In the genomic region with DNA sequence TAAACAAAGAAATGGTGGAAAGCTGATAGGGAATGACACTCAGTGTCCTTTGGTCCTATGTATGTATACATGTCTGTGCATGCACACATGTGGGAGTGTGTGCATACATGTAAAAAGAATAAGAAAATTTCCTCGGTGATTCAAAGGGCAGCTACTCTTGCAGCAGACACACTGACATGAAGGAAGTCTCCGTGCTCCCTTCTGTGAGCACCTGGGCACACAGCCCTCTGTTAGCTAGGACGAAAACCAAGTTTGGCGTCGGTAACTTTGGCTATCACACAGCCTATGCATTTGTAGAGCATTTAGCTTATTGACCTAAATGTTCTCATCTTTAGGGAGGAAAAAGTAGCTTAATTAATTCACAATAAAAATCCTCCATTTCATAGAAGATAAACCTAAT, we compare ENCODE assay signal across 9 mouse cellular contexts.
DNase-seq lines count a peak whose midpoint lies in the region; ATAC-seq and TF ChIP-seq lines count a peak whose summit lies in the region.
"Had no signal": no experiment of that assay in that cellular context is flagged by ENCODE, and none has a peak within 500 bp of the region (broad histone marks: within the 10 kb centered on the region; RNA-seq: fewer than 3 reads in every experiment).

No protein-coding gene starts in this region.

- H3K27ac ChIP-seq in embryonic facial prominence, embryonic 12.5 days: no peak overlapping the region
- H3K27ac ChIP-seq in embryonic facial prominence, embryonic 10.5 days (replicated peaks): no peak overlapping the region
- H3K27ac ChIP-seq in layer of hippocampus, adult 2 months: peak overlapping the region; percentile 32; the same call in 1 of the 2 replicates
- peak overlapping the region; percentile 47; the same call in 1 of the 2 replicates for H3K27ac ChIP-seq in forebrain, postnatal 0 days (ENCODE audit: low read depth, low read length)
- H3K27ac ChIP-seq in midbrain, embryonic 16.5 days (ENCODE audit: low read length): peak overlapping the region; percentile 80
- H3K27ac ChIP-seq: liver, embryonic 15.5 days had no signal

- no peak for TF ChIP-seq CTCF in layer of hippocampus, adult 2 months (conservative IDR thresholded peaks at IDR 0.05)
- TF ChIP-seq CTCF in forebrain, postnatal 0 days (IDR thresholded peaks at IDR 0.05; ENCODE audit: low read depth): no peak

- no peaks in the 10 kb centered on the region for H3K4me1 ChIP-seq in embryonic facial prominence, embryonic 12.5 days
- peaks cover 8% of the 10 kb centered on the region for H3K4me1 ChIP-seq in embryonic facial prominence, embryonic 10.5 days
- H3K4me1 ChIP-seq in forebrain, postnatal 0 days (ENCODE audit: insufficient read depth): no peaks in the 10 kb centered on the region; the same call in 1 of the 2 replicates
- peaks cover 10% of the 10 kb centered on the region for H3K4me1 ChIP-seq in midbrain, embryonic 16.5 days (ENCODE audit: control insufficient read depth, insufficient read depth, low read length)
- H3K4me1 ChIP-seq: liver, embryonic 15.5 days had no signal

- H3K4me2 ChIP-seq in embryonic facial prominence, embryonic 12.5 days (replicated peaks): peak overlapping the region; percentile 63; the same call in 1 of the 2 replicates
- H3K4me2 ChIP-seq in forebrain, postnatal 0 days (ENCODE audit: low read depth): peak overlapping the region; percentile 64
- peak overlapping the region; percentile 88 for H3K4me2 ChIP-seq in midbrain, embryonic 16.5 days (ENCODE audit: low read length)

- no peaks in the 10 kb centered on the region for H3K36me3 ChIP-seq in embryonic facial prominence, embryonic 12.5 days
- no peaks in the 10 kb centered on the region for H3K36me3 ChIP-seq in embryonic facial prominence, embryonic 10.5 days (replicated peaks)
- H3K36me3 ChIP-seq in forebrain, postnatal 0 days (ENCODE audit: insufficient read depth): no peaks in the 10 kb centered on the region
- H3K36me3 ChIP-seq in midbrain, embryonic 16.5 days (ENCODE audit: control insufficient read depth, insufficient read depth, low read length): no peaks in the 10 kb centered on the region
- H3K36me3 ChIP-seq: liver, embryonic 15.5 days had no signal

- WGBS in embryonic facial prominence, embryonic 12.5 days: 86% methylated on average over 5 of the region's 5 CpGs
- WGBS in embryonic facial prominence, embryonic 10.5 days: 86% methylated on average over 5 of the region's 5 CpGs
- WGBS in forebrain, postnatal 0 days: 63% methylated on average over 5 of the region's 5 CpGs
- 58% methylated on average over 5 of the region's 5 CpGs for WGBS in midbrain, embryonic 16.5 days

- H3K4me3 ChIP-seq in embryonic facial prominence, embryonic 12.5 days: no peak overlapping the region
- no peak overlapping the region for H3K4me3 ChIP-seq in embryonic facial prominence, embryonic 10.5 days
- H3K4me3 ChIP-seq in layer of hippocampus, adult 2 months: peak overlapping the region; percentile 50
- peak overlapping the region; percentile 36 for H3K4me3 ChIP-seq in forebrain, postnatal 0 days (ENCODE audit: low read depth, low read length)
- no peak overlapping the region for H3K4me3 ChIP-seq in midbrain, embryonic 16.5 days (ENCODE audit: low read depth, low read length)

- no peaks in the 10 kb centered on the region for H3K9me3 ChIP-seq in embryonic facial prominence, embryonic 12.5 days
- H3K9me3 ChIP-seq in embryonic facial prominence, embryonic 10.5 days: peaks cover 3% of the 10 kb centered on the region; the same call in 1 of the 2 replicates
- no peaks in the 10 kb centered on the region for H3K9me3 ChIP-seq in forebrain, postnatal 0 days (ENCODE audit: low read length)
- H3K9me3 ChIP-seq in midbrain, embryonic 16.5 days (replicated peaks; ENCODE audit: control insufficient read depth, low read length, poor library complexity, severe bottlenecking): no peaks in the 10 kb centered on the region
- H3K9me3 ChIP-seq: liver, embryonic 15.5 days had no signal

- no peaks in the 10 kb centered on the region for H3K27me3 ChIP-seq in embryonic facial prominence, embryonic 12.5 days
- peaks cover 5% of the 10 kb centered on the region; the same call in 1 of the 2 replicates for H3K27me3 ChIP-seq in embryonic facial prominence, embryonic 10.5 days (replicated peaks; ENCODE audit: low read depth, poor library complexity, severe bottlenecking)
- no peaks in the 10 kb centered on the region for H3K27me3 ChIP-seq in forebrain, postnatal 0 days (ENCODE audit: insufficient read depth, low read length)
- H3K27me3 ChIP-seq in midbrain, embryonic 16.5 days (ENCODE audit: control insufficient read depth, insufficient read depth, low read depth, low read length): no peaks in the 10 kb centered on the region

- no peak overlapping the region for H3K9ac ChIP-seq in embryonic facial prominence, embryonic 12.5 days
- H3K9ac ChIP-seq in forebrain, postnatal 0 days: peak overlapping the region; percentile 53; the same call in 1 of the 2 replicates
- peak overlapping the region; percentile 57; the same call in 1 of the 2 replicates for H3K9ac ChIP-seq in midbrain, embryonic 16.5 days (ENCODE audit: low read depth, low read length)
- H3K9ac ChIP-seq: liver, embryonic 15.5 days had no signal

- no peak for DNase-seq in embryonic facial prominence, embryonic 10.5 days (ENCODE audit: low spot score)
- DNase-seq in layer of hippocampus, adult 2 months (ENCODE audit: low spot score in 2 of 2): no peak
- DNase-seq in layer of hippocampus, postnatal 10 days (ENCODE audit: low spot score in 2 of 2): no peak
- DNase-seq in forebrain, postnatal 0 days: no peak
- no peak for DNase-seq in left cerebral cortex, adult 18-20 months (ENCODE audit: low spot score in 2 of 2)
- no peak for DNase-seq in urinary bladder, postnatal 4 days (ENCODE audit: low spot score in 2 of 2)

- ATAC-seq in embryonic facial prominence, embryonic 12.5 days (ENCODE audit: insufficient number of reproducible peaks, insufficient read depth, low FRiP score, low TSS enrichment): no peak
- no peak for ATAC-seq in forebrain, postnatal 0 days
- peak; percentile 43; the same call in 1 of the 2 replicates for ATAC-seq in midbrain, embryonic 16.5 days

Comparison
In these comparisons a context has a peak if more than half of its experiments do, and no peak if none do; other contexts are left out.
1. H3K27ac ChIP-seq: peak in layer of hippocampus, adult 2 months (single experiment), forebrain, postnatal 0 days (single experiment) and midbrain, embryonic 16.5 days (single experiment); none in embryonic facial prominence, embryonic 12.5 days (single experiment) and embryonic facial prominence, embryonic 10.5 days (single experiment).
2. H3K4me3 ChIP-seq: peak in layer of hippocampus, adult 2 months (single experiment) and forebrain, postnatal 0 days (single experiment); none in embryonic facial prominence, embryonic 12.5 days (single experiment), embryonic facial prominence, embryonic 10.5 days (single experiment) and midbrain, embryonic 16.5 days (single experiment).
3. Peak in every context shown above with its lines, with median percentiles within 50 percentile points of each other: H3K4me2 ChIP-seq.